Mouse (Mus musculus): ENCODE data around the gene Gm49337. TPM values are rescaled to one million over a fixed set of nuclear protein-coding genes. Genes with fewer than 3 reads are reported as not detected.

Gm49337 gene
- polyA plus RNA-seq (2011; ENCODE audit: insufficient read length, low read depth, missing spikeins): 0.62 and 2.7 TPM in 2 replicates

DNA sequence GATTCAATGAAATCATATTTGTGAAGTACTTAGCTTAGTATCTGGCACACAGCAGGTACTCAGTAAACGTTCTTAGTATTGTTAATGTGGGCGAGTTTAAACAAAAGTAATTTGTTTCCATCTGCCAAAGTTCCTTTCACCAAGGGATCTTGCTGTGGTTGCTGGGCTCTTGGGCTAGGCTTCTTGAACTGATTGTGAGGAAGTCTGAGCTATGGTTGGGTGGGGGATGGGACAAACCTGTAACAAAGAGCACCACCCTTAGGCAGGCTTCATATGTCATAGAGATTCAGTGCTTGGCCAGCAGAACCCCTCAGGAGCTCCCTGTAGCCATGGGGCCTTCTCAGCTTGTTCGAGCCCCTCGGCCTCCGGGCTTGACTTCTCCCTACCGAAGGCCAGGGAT is at the start of gene Gm49337, which contains the start of gene 1700042G07Rik:
TSS of gene Gm49337 (plus strand) at position 313 of the 400 bp plus-strand sequence.
TSS of gene 1700042G07Rik (plus strand) at position 301 of the 400 bp plus-strand sequence.
- no peak within 1 kb of the TSS for H3K4me3 ChIP-seq (ENCODE audit: insufficient read depth, low read length)
- no peak within 1 kb of the TSS for H3K27ac ChIP-seq (ENCODE audit: insufficient read depth, low read length)
- peaks cover 15% of the 10 kb centered on the region for H3K4me1 ChIP-seq (ENCODE audit: control insufficient read depth, insufficient read depth, low read length)
- TF ChIP-seq CTCF (IDR thresholded peaks at IDR 0.05; ENCODE audit: borderline replicate concordance, insufficient read depth, low read length) (no peak), POLR2A (IDR thresholded peaks at IDR 0.05; ENCODE audit: low read depth, low read length) (no peak)

GRCm38 (mm10) chr4:116123602-116124519 is 49.3 kb upstream of the Gm49337 start, which contains the start of the genes Rad54l and Pomgnt1:
Gene Rad54l, minus strand, starts transcription at chr4:116123690.
Gene Pomgnt1, plus strand, starts transcription at chr4:116123840.
- peak within 1 kb of the TSS; percentile 84 for H3K4me3 ChIP-seq (ENCODE audit: insufficient read depth, low read length)
- H3K27ac ChIP-seq (ENCODE audit: insufficient read depth, low read length): no peak within 1 kb of the TSS
- TF ChIP-seq POLR2A (IDR thresholded peaks at IDR 0.05; ENCODE audit: low read depth, low read length) (peak; percentile 68), CTCF (IDR thresholded peaks at IDR 0.05; ENCODE audit: borderline replicate concordance, insufficient read depth, low read length) (no peak)
- H3K4me1 ChIP-seq (ENCODE audit: control insufficient read depth, insufficient read depth, low read length): no peaks in the 10 kb centered on the region

- TF ChIP-seq POLR2A (IDR thresholded peaks at IDR 0.05; ENCODE audit: low read depth, low read length) (no peak), CTCF (IDR thresholded peaks at IDR 0.05; ENCODE audit: borderline replicate concordance, insufficient read depth, low read length) (no peak)
- Histone ChIP-seq H3K4me3 (ENCODE audit: insufficient read depth, low read length) (no peak overlapping the region), H3K4me1 (ENCODE audit: control insufficient read depth, insufficient read depth, low read length) (no peaks in the 10 kb centered on the region), H3K27ac (ENCODE audit: insufficient read depth, low read length) (no peak overlapping the region)
Observed at GRCm38 (mm10) chr4:116125803-116126386, 47.3 kb upstream of the Gm49337 start.

- TF ChIP-seq CTCF (IDR thresholded peaks at IDR 0.05; ENCODE audit: borderline replicate concordance, insufficient read depth, low read length) (no peak), POLR2A (IDR thresholded peaks at IDR 0.05; ENCODE audit: low read depth, low read length) (no peak)
- H3K4me3 ChIP-seq (ENCODE audit: insufficient read depth, low read length): no peak overlapping the region
- no peaks in the 10 kb centered on the region for H3K4me1 ChIP-seq (ENCODE audit: control insufficient read depth, insufficient read depth, low read length)
- no peak overlapping the region for H3K27ac ChIP-seq (ENCODE audit: insufficient read depth, low read length)
Observed at GRCm38 (mm10) chr4:116127956-116128355, 45.2 kb upstream of the Gm49337 start.

DNA sequence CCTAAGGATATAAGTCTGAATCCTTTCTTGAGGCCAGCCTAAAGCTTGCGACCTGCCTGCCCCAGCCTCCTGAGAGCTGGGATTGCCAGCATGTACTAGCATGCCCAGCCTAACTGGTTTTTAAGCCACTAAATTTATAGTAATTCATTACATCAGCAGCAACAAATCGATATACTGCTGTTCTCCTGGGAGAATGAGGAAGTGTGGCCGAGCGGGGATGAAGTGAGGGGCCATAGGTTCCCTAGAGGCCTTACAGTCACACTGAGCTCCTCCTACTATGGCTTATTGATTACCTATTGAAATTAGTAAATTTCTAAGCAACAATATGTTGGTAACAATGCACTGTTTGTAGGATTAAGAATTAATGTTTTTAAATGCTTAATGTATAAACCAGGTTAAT is 40.1 kb upstream of the Gm49337 start:
- no peak for TF ChIP-seq POLR2A (IDR thresholded peaks at IDR 0.05; ENCODE audit: low read depth, low read length)
- Histone ChIP-seq H3K4me1 (ENCODE audit: control insufficient read depth, insufficient read depth, low read length) (no peaks in the 10 kb centered on the region), H3K27ac (ENCODE audit: insufficient read depth, low read length) (no peak overlapping the region), H3K4me3 (ENCODE audit: insufficient read depth, low read length) (no peak overlapping the region)

GRCm38 (mm10) chr4:116134990-116135389 is 38.2 kb upstream of the Gm49337 start:
- no peak overlapping the region for H3K4me3 ChIP-seq (ENCODE audit: insufficient read depth, low read length)
- no peaks in the 10 kb centered on the region for H3K4me1 ChIP-seq (ENCODE audit: control insufficient read depth, insufficient read depth, low read length)
- TF ChIP-seq POLR2A (IDR thresholded peaks at IDR 0.05; ENCODE audit: low read depth, low read length): no peak
- TF ChIP-seq CTCF (IDR thresholded peaks at IDR 0.05; ENCODE audit: borderline replicate concordance, insufficient read depth, low read length): no peak
- no peak overlapping the region for H3K27ac ChIP-seq (ENCODE audit: insufficient read depth, low read length)

GRCm38 (mm10) chr4:116137421-116137996 is 35.7 kb upstream of the Gm49337 start:
- Histone ChIP-seq H3K4me3 (ENCODE audit: insufficient read depth, low read length) (no peak overlapping the region), H3K27ac (ENCODE audit: insufficient read depth, low read length) (no peak overlapping the region), H3K4me1 (ENCODE audit: control insufficient read depth, insufficient read depth, low read length) (no peaks in the 10 kb centered on the region)
- TF ChIP-seq CTCF (IDR thresholded peaks at IDR 0.05; ENCODE audit: borderline replicate concordance, insufficient read depth, low read length) (no peak), POLR2A (IDR thresholded peaks at IDR 0.05; ENCODE audit: low read depth, low read length) (no peak)

- Histone ChIP-seq H3K27ac (ENCODE audit: insufficient read depth, low read length) (no peak overlapping the region), H3K4me1 (ENCODE audit: control insufficient read depth, insufficient read depth, low read length) (no peaks in the 10 kb centered on the region), H3K4me3 (ENCODE audit: insufficient read depth, low read length) (no peak overlapping the region)
- TF ChIP-seq POLR2A (IDR thresholded peaks at IDR 0.05; ENCODE audit: low read depth, low read length): no peak
Observed at GRCm38 (mm10) chr4:116140801-116141574, 32.2 kb upstream of the Gm49337 start.

DNA sequence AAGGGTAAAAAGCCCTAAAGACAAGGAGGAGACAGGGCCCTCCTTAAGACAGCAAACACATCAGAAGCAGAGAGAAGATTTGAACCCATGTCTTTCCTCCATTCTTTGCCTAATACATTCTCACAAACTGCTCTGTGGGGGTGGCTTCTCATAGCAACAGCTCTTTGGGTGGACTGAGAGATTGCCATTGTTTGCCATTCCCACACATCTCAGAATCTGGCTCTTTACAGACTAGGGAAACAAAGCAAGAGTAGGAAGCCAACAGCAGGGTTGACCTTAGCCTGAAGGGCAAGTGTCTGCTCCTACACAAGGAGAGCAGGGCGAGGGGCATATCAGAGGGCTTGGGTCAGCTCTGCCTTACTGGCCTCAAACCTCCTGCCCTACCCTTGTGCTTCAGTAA is 31.4 kb upstream of the Gm49337 start:
- no peaks in the 10 kb centered on the region for H3K4me1 ChIP-seq (ENCODE audit: control insufficient read depth, insufficient read depth, low read length)
- H3K4me3 ChIP-seq (ENCODE audit: insufficient read depth, low read length): no peak overlapping the region
- no peak for TF ChIP-seq CTCF (IDR thresholded peaks at IDR 0.05; ENCODE audit: borderline replicate concordance, insufficient read depth, low read length)
- TF ChIP-seq POLR2A (IDR thresholded peaks at IDR 0.05; ENCODE audit: low read depth, low read length): no peak
- H3K27ac ChIP-seq (ENCODE audit: insufficient read depth, low read length): no peak overlapping the region

Measured in embryonic fibroblast, embryonic 13.5 days (primary cell).